Mouse (Mus musculus) naive thymus-derived CD4-positive, alpha-beta T cell, adult 2 months (primary cell): Measurements from ENCODE around the gene Gm17545.
A peak's percentile ranks its signal among the peaks of the same experiment; 100 is the strongest.
"Not testable (repeated sequence)": the region's sequence is repeated elsewhere in the genome, so short reads cannot be mapped to it uniquely, and the experiment has no call there.

Experiments used
- DNase-seq: peaks from one replicate; pipeline ENCODE4 v3.0.0-alpha.2; 2011; ENCODE audit warnings: low read depth

Gene Gm17545

GRCm38 (mm10) chr9:22453990-22454389 is at the start of gene Gm17545:
Gm17545 (plus strand) TSS chr9:22454290.
- DNase-seq = not testable (repeated sequence)

- no peak for DNase-seq
Measured at GRCm38 (mm10) chr9:22405414-22405813, 48.7 kb upstream of the Gm17545 start.

- not testable (repeated sequence) for DNase-seq
Measured at GRCm38 (mm10) chr9:22407633-22408032, 46.5 kb upstream of the Gm17545 start.

GRCm38 (mm10) chr9:22408344-22408743 is 45.7 kb upstream of the Gm17545 start:
- not testable (repeated sequence) for DNase-seq

GRCm38 (mm10) chr9:22409501-22409900 is 44.6 kb upstream of the Gm17545 start:
- no peak for DNase-seq

- peak; percentile 95 for DNase-seq
Measured at GRCm38 (mm10) chr9:22411002-22411857, 42.9 kb upstream of the Gm17545 start, which contains the start of gene 9530077C05Rik. 9530077C05Rik (plus strand) TSS chr9:22411513.

GRCm38 (mm10) chr9:22416187-22416586 is 37.9 kb upstream of the Gm17545 start:
- DNase-seq = no peak

- DNase-seq = no peak
Measured at GRCm38 (mm10) chr9:22417547-22417946, 36.5 kb upstream of the Gm17545 start.

GRCm38 (mm10) chr9:22419877-22420276 is 34.2 kb upstream of the Gm17545 start:
- DNase-seq = no peak

- DNase-seq = no peak
Measured at GRCm38 (mm10) chr9:22420491-22420890, 33.6 kb upstream of the Gm17545 start.

- no peak for DNase-seq
Measured at GRCm38 (mm10) chr9:22422559-22422958, 31.5 kb upstream of the Gm17545 start.

- no peak for DNase-seq
Measured at GRCm38 (mm10) chr9:22423507-22423906, 30.6 kb upstream of the Gm17545 start.

GRCm38 (mm10) chr9:22424196-22424595 is 29.9 kb upstream of the Gm17545 start:
- DNase-seq = no peak

- DNase-seq = no peak
Measured at GRCm38 (mm10) chr9:22424719-22425118, 29.4 kb upstream of the Gm17545 start.

GRCm38 (mm10) chr9:22428028-22428665 is 25.9 kb upstream of the Gm17545 start:
- no peak for DNase-seq

- DNase-seq = no peak
Measured at GRCm38 (mm10) chr9:22428666-22429410, 25.3 kb upstream of the Gm17545 start.

- peak; percentile 56 for DNase-seq
Measured at GRCm38 (mm10) chr9:22429533-22430241, 24.4 kb upstream of the Gm17545 start.

GRCm38 (mm10) chr9:22430315-22430840 is 23.7 kb upstream of the Gm17545 start:
- DNase-seq = no peak

- DNase-seq = no peak
Measured at GRCm38 (mm10) chr9:22433221-22433620, 20.9 kb upstream of the Gm17545 start.

GRCm38 (mm10) chr9:22434101-22434500 is 20.0 kb upstream of the Gm17545 start:
- DNase-seq = no peak

- DNase-seq = no peak
Measured at GRCm38 (mm10) chr9:22438826-22439225, 15.3 kb upstream of the Gm17545 start.

GRCm38 (mm10) chr9:22443157-22443556 is 10.9 kb upstream of the Gm17545 start:
- no peak for DNase-seq
